Mouse (Mus musculus) liver (tissue): Measurements from ENCODE around the gene Cdon.

Experiments used
- DNase-seq: peaks from one replicate; pipeline ENCODE4 v3.0.0-alpha.2; 2020; ENCODE audit warnings: mixed read lengths

Gene Cdon

GRCm38 (mm10) chr9:35438286-35439061, 17.5 kb downstream of the Cdon start:
- DNase-seq = no peak

- no peak for DNase-seq
Observed at GRCm38 (mm10) chr9:35439062-35439442, 18.1 kb downstream of the Cdon start.

- DNase-seq = no peak
Observed at GRCm38 (mm10) chr9:35439754-35440153, 18.8 kb downstream of the Cdon start.

GRCm38 (mm10) chr9:35442476-35442875, 21.5 kb downstream of the Cdon start:
- DNase-seq = no peak

GRCm38 (mm10) chr9:35443618-35444511, 22.9 kb downstream of the Cdon start:
- no peak for DNase-seq

- DNase-seq = no peak
Observed at GRCm38 (mm10) chr9:35444512-35444886, 23.6 kb downstream of the Cdon start.

GRCm38 (mm10) chr9:35446916-35447315, 26.0 kb downstream of the Cdon start:
- no peak for DNase-seq

GRCm38 (mm10) chr9:35453311-35453710, 32.4 kb downstream of the Cdon start:
- DNase-seq = no peak

- DNase-seq = no peak
Observed at GRCm38 (mm10) chr9:35459594-35459993, 38.7 kb downstream of the Cdon start.

GRCm38 (mm10) chr9:35467264-35467817, 46.4 kb downstream of the Cdon start:
- no peak for DNase-seq

- DNase-seq = no peak
Observed at GRCm38 (mm10) chr9:35468913-35469312, 48.0 kb downstream of the Cdon start.

- no peak for DNase-seq
Observed at GRCm38 (mm10) chr9:35474104-35474724, 53.3 kb downstream of the Cdon start.

- no peak for DNase-seq
Observed at GRCm38 (mm10) chr9:35475394-35475793, 54.5 kb downstream of the Cdon start.

- no peak for DNase-seq
Observed at GRCm38 (mm10) chr9:35479456-35479855, 58.5 kb downstream of the Cdon start.

GRCm38 (mm10) chr9:35482014-35482898, 61.3 kb downstream of the Cdon start:
- DNase-seq = no peak

GRCm38 (mm10) chr9:35483949-35484348, 63.0 kb downstream of the Cdon start:
- DNase-seq = no peak

- DNase-seq = no peak
Observed at GRCm38 (mm10) chr9:35486616-35487015, 65.7 kb downstream of the Cdon start.

GRCm38 (mm10) chr9:35488496-35488895, 67.6 kb downstream of the Cdon start:
- no peak for DNase-seq

- DNase-seq = no peak
Observed at GRCm38 (mm10) chr9:35491109-35491866, 70.4 kb downstream of the Cdon start.

- no peak for DNase-seq
Observed at GRCm38 (mm10) chr9:35493033-35493732, 72.3 kb downstream of the Cdon start.

GRCm38 (mm10) chr9:35493733-35494092, 72.8 kb downstream of the Cdon start:
- DNase-seq = no peak
